Mouse (Mus musculus): ENCODE measurements around the gene Rras.

Rras gene

DNA sequence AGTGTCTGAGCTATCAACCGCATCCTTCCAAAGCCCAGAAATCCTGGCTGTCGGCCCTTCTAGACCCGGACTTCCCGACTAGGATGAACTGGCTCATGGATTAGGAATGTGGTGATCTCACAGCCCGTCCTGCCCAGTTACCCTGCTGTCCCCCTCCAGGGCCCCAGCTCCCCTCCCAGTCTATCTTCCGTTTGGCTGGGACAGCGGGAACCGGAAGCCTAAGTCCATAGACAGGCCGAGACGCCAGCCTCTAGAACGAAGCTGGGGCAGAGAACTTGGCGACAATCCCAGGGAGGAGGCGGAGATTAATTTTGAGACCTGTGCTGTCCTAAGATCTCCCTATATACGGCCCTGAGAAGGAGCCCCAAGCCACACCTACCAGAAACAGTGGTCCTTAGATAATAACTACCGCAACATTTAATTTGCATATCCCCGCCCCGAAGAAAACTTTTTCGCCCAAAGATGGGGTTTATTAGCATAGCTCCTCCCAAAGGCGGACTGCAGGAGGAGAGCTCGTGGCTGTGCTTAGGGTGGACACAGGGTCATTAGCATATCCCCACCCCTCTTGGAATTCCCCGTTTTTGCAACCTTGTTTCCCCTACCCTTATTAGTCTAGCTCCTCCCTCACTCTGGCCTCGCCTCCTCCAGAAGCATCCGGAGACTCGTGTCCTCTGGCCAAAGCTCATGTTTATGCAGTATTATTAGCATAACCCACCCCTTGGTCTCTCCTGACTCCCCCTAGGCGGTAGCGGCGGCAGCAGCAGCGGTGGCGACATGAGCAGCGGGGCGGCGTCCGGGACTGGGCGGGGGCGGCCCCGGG, at the start of gene Rras:
Gene Rras (plus strand): TSS at position 720 of the 820 bp plus-strand sequence.
- DNase-seq: peak; percentile 72 to 78

- DNase-seq: peak; percentile 78 to 86
Measured at GRCm38 (mm10) chr7:44970231-44970691, 47.5 kb upstream of the Rras start.

- no peak for DNase-seq
Measured at GRCm38 (mm10) chr7:44971142-44971541, 46.6 kb upstream of the Rras start.

- DNase-seq: peak; percentile 50 to 57
Measured at GRCm38 (mm10) chr7:44973415-44974130, 44.2 kb upstream of the Rras start.

DNA sequence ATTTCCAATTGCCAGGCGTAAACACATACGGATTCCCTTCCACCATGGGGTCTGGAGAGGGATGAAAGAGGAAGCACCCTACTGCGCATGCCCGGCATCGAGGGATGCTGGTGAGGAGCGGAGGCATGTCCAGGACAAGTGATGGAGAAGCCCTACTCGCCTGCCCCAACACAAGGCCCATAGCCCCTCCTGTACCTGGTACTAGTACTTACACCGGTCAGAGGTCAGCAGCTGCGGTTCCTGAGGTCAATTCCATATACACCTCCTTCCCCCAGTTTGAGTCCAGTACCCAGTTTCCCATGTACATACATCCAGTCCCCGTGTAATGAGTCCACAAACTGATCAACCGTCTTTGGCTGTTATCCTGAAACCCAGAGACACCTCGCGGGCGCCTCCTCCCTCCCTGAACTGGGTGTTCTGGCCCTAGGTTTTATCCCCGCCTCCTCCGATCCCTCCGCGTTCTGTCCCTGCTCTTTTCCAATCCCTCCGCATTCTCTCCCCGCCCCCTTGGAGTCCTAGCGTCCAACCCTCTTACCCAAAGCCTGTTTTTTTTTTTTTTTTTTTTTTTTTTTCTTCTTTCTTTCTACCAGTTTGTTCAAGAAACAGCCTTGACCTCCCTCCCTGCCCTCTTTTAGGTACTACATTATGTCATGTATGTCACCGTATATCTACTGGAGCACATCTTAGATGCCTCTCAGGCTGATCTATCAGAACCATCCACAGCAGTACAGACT, 43.2 kb upstream of the Rras start, which contains the start of gene Cpt1c:
Gene Cpt1c (minus strand): TSS at position 469 of the 734 bp plus-strand sequence.
- DNase-seq: peak; percentile 90 to 92

DNA sequence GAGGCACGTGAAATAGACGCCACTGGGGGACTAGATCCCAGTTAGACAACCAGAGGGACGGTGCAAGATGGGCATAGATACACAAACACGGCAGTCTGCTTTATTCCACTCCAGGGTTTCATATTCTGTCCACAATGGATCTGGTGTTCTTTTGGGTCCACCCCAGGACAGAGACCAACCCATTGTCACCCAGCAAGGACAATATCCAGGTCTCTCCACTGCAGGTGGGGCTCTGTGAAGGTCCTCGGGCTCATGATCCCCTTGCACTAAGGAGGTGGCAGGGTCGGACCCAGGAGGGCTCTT, 42.7 kb upstream of the Rras start:
- peak in 1 of 2 experiments; percentile 48 for DNase-seq

DNA sequence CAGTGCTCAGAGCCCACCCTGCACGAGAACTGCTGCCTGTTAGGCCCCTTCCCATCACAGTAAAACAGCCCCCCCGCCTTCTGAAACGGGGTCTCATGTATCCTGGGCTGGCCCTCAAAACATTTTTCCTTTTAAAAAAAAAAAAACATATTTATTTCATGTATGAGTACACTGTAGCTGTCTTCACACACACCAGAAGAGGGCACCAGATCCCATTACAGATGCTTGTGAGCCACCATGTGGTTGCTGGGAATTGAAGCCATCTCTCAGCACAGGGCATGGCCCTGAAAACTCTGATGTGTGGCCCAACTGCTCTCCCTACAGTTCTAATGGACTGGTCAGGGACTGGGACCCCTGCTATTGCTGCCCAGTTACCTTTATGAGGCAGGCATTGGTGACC, 39.5 kb upstream of the Rras start:
- no peak for DNase-seq

GRCm38 (mm10) chr7:44981539-44981938, 36.2 kb upstream of the Rras start:
- DNase-seq: no peak

DNA sequence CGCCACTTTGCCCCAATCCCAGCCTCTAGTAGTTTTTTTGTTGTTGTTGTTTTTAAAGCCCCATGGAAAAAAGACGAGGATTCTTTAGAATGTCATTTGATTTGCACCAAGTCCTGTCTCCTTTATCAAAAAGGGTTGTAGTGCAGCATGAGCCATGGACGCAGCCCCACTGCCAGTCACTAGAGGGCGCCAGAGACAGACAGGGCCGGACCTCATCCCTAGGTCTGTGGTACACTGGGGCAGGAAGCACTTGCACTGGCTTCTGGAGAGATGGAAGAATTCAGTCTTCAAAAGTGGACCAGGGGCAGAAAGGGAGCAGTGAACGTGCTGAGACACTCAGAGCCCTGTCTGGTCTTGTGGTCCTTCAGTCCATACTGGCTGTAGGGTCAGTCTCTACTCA, 34.7 kb upstream of the Rras start:
- peak; percentile 90 to 94 for DNase-seq

GRCm38 (mm10) chr7:44983944-44984832, 33.6 kb upstream of the Rras start:
- DNase-seq: no peak

- DNase-seq: no peak
Measured at GRCm38 (mm10) chr7:44984833-44985164, 33.0 kb upstream of the Rras start.

- peak; percentile 56 to 74 for DNase-seq
Measured at GRCm38 (mm10) chr7:44985595-44986191, 32.1 kb upstream of the Rras start.

DNA sequence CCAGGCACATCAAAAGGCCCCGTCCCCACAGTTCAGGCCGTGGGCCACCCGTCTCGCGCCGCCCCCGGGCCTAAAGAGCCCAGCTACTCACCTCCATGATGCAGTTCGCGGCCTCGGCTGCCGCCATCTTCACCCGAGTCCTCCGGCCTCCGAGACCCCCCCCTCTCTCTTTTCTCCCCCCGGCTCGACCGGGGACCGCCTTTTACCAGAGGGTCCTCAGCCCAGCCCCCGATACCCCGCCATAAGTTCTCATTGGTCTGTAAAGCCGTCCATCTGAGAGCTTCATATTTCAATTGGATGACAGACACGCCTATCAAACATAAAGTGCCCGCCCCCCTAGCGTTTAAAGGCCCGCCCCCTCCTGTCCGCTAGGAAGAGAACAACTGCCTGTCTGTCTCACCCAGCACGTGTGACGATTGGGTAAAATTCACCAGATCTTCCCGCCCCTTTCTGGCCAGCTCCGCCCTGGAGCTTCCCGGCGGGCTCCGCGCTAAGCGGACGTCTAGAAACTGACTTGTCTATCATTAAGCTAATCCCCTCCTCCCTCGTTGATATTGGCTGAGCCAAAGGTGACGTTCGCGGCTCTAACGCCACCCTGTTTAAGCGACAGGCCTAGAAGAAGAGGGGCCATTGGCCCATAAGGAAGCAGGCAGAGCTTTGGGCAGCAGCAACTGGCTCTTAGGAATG, 31.4 kb upstream of the Rras start, which contains the start of gene Prmt1:
Gene Prmt1 (minus strand): TSS at position 377 of the 687 bp plus-strand sequence.
- peak; percentile 96 to 98 for DNase-seq

DNA sequence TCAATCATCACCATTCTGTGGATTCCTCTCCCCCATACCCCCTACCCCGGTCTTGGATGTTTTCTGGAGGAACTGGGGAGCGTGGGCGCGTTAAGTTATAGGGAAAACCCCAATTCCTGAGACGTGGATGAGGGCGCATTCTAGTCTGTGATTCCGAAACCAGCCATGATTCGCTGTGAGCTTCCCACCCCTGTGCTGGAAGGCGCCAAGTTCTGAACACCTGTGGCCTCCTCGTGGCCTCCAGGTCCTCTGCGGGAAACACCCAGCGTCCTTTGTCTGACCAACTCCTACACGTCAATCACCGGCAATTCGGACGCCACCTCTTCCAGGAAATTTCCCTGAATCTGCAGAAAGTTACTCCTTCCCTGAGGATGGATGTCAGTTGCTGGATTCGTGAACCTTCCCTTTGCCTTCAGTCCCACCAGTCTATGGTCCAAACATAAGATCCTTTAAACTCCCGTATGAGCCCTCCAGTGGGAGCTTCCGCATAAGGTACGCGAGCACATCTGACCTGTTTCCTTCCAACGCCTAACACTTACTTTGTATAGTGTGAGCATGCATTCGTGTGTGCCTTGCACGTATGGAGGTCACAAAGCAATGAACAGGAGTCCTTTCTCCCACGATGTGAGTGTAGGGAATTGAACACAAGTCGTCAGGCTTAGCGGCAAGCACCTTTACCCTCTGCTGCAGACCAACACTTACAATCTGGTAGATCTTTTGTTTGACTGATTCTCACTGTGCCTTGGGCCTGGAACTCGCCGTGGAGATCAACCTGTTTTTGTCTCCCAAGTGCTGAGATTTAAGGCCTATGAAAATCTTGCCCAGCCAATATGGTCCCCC, 30.7 kb upstream of the Rras start:
- DNase-seq: no peak

DNA sequence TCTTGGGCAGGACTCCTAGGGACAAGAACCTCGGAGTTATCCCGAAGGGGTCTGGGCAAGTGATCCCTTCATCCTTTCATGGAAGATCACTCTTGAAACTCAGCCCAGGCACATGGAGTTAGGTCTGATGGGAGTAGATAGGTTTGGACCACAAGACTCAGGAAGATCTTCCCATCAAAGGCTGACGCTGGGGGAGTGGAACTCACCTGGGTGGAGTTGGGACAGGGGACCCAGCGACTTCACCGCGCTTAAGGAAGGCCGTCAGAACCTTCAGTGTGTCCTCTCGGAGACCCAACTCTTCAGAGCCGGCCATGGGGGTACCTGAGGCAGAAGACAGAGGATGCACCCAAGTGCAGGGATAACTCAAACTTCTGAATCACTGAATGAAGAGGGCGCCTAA, 21.1 kb upstream of the Rras start:
- DNase-seq: no peak

GRCm38 (mm10) chr7:44997231-44997939, 20.4 kb upstream of the Rras start, which contains the start of gene Irf3:
Irf3 (plus strand) TSS chr7:44997648.
- DNase-seq: peak; percentile 96 to 97

- DNase-seq: no peak
Measured at GRCm38 (mm10) chr7:44997940-44998428, 19.8 kb upstream of the Rras start.

- peak; percentile 53 to 67 for DNase-seq
Measured at GRCm38 (mm10) chr7:44998501-44998955, 19.2 kb upstream of the Rras start, which contains the start of gene Bcl2l12. Bcl2l12 (minus strand) TSS chr7:44998712.

- DNase-seq: no peak
Measured at GRCm38 (mm10) chr7:44999753-45000152, 18.0 kb upstream of the Rras start.

Measured in cerebellum, postnatal 25 days (tissue).